Mouse (Mus musculus) lung, embryonic 16.5 days (tissue): ENCODE data around the gene Tcl1b2. TPM values are rescaled to one million over a fixed set of nuclear protein-coding genes. Genes with fewer than 3 reads are reported as not detected.
"Not testable (repeated sequence)": the region's sequence is repeated elsewhere in the genome, so short reads cannot be mapped to it uniquely, and the experiment has no call there.

Source experiments
- ATAC-seq: fragments of 200-750 bp; cut with Nextera tagmentation; 2 replicates; pipeline ENCODE4 v1.8.0; 2017; ENCODE audit warnings: low read depth, mild to moderate bottlenecking, moderate library complexity
- H3K27ac ChIP-seq: fragments of 300-500 bp; sonication (generic); 2 replicates; pipeline ENCODE4 v1.5.1; 2014; ENCODE audit warnings: mild to moderate bottlenecking, control low read depth, low read length
- H3K27me3 ChIP-seq: fragments of 300-500 bp; sonication (generic); 2 replicates; pipeline ENCODE4 v1.6.1; 2014; ENCODE audit warnings: low read depth, low read length, mixed read lengths; ENCODE audit not compliant: control insufficient read depth, insufficient read depth
- H3K36me3 ChIP-seq: fragments of 300-500 bp; sonication (generic); 2 replicates; pipeline ENCODE4 v1.6.1; 2014; ENCODE audit warnings: low read length; ENCODE audit not compliant: control insufficient read depth, insufficient read depth
- H3K4me1 ChIP-seq: fragments of 300-500 bp; sonication (generic); replicated peaks from 2 replicates; pipeline ENCODE4 v1.6.1; 2014; ENCODE audit warnings: low read length, mixed read lengths; ENCODE audit not compliant: control insufficient read depth, insufficient read depth
- H3K4me2 ChIP-seq: fragments of 300-500 bp; sonication (generic); 2 replicates; pipeline ENCODE4 v1.6.1; 2014; ENCODE audit warnings: low read depth, low read length, control low read depth
- H3K4me3 ChIP-seq: fragments of 300-500 bp; sonication (generic); 2 replicates; pipeline ENCODE4 v1.5.1; 2014; ENCODE audit warnings: mild to moderate bottlenecking, low read length, control low read depth
- H3K9ac ChIP-seq: fragments of 300-500 bp; sonication (generic); 2 replicates; pipeline ENCODE4 v1.6.1; 2014; ENCODE audit warnings: low read length, control low read depth
- H3K9me3 ChIP-seq: fragments of 300-500 bp; sonication (generic); 2 replicates; pipeline ENCODE4 v1.6.1; 2016; ENCODE audit warnings: low read length; ENCODE audit not compliant: control insufficient read depth
- whole genome bisulfite sequencing: fragments of 180-500 bp; shearing (Covaris S2); extraction: QIAGEN DNeasy Blood & Tissue Kit; methylation state at CpG from one replicate; pipeline ENCODE4 v1.1.7; 2014; 5-methylcytosine and 5-hydroxymethylcytosine counted together
- polyA plus RNA-seq: library from polyadenylated mRNA; unstranded; fragments of >200 nt; fragmentation: Nextera tagmentation; extraction: Ambion mirVana; gene quantifications from 2 replicates; pipeline ENCODE4 v1.2.1, GENCODE M21; 2015

The Tcl1b2 gene
- polyA plus RNA-seq, 1 experiment from 2014 or later: not detected

DNA sequence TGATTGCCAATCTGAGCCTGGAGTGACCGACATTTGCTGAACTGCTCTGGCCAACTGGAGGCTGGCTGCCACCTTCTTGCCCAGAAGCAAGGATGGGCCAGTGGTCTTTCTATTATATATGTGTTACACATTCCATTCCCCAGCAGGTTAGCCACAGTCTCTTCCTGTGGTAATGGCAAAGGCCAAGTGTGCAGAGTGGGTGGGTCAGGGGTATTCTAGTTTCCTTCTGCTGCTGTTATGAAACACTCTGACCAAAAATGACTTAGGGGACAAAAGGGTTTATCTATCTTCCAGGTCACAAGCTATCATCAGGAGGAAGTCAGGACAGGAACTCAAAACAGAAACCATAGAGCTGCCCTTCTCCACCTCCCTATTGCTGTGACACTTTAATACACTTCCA is 29.2 kb upstream of the Tcl1b2 start:
- ATAC-seq: no peak
- Histone ChIP-seq H3K36me3 (no peaks in the 10 kb centered on the region), H3K27me3 (no peaks in the 10 kb centered on the region), H3K9me3 (no peaks in the 10 kb centered on the region), H3K4me1 (peaks cover 5% of the 10 kb centered on the region), H3K9ac (no peak overlapping the region), H3K4me3 (no peak overlapping the region), H3K4me2 (no peak overlapping the region), H3K27ac (no peak overlapping the region)
- WGBS: 85% methylated on average over 1 of the region's 1 CpGs

DNA sequence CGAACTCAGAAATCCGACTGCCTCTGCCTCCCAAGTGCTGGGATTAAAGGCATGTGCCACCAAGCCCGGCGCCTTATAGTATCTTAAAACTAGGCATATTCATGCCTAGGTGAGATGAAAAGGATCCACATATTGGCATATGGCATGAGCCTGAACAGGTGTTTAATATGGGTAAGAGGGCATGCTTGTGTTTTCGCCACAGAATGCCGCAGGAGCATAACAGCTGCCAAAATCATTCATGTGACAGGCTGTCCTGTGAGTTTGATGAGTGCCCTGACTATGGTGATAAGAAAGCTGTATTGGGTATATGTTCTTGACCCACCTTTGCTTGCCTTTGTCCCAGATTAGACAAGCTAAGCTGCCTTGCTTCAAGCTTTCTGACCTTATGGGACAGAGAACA is 20.5 kb upstream of the Tcl1b2 start:
- Histone ChIP-seq H3K27me3 (no peaks in the 10 kb centered on the region), H3K9ac (no peak overlapping the region), H3K4me2 (no peak overlapping the region), H3K27ac (no peak overlapping the region), H3K4me3 (no peak overlapping the region), H3K36me3 (no peaks in the 10 kb centered on the region), H3K4me1 (no peaks in the 10 kb centered on the region), H3K9me3 (no peaks in the 10 kb centered on the region)
- WGBS: 85% methylated on average over 6 of the region's 6 CpGs
- no peak for ATAC-seq

DNA sequence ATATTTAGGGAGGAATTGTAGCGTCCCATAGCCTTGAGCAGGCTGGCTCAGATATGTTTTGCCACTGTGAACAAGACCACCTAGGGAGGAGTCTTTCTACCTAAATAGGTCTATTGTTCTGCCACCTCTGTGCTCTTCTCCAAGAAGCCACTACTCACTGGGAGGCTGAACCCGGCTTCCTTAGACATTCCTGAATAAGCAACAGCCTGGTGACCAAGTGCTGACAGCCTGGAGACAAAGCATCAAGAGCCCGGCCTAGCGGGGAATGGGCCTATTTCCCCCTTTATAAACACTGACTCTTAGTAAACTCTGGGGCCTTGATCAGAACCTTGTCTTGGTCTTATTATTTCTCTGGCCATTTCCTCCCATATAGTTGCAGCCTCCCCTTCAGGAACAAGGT is 19.3 kb upstream of the Tcl1b2 start:
- 63% methylated on average over 4 of the region's 4 CpGs for WGBS

DNA sequence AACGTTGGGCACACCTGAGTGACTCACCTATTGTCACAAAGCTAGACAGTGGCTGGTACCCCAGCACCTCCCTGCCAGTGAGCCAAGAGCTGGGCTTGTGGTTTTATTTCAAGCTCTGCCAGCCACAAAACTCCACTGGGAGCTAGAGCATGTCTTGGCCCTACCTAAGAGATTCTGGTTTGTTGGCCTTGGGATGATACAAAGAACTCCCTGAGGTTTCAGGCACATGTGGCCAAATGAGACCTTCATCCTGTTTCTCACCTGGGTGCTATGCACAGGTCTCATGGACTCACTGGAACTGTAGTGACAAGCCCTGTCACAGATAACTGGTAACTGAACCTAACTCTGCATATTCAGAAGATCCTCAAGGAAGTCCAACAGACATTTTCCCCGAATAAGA is 18.2 kb upstream of the Tcl1b2 start:
- ATAC-seq: no peak
- Histone ChIP-seq H3K9me3 (no peaks in the 10 kb centered on the region), H3K27me3 (no peaks in the 10 kb centered on the region), H3K4me2 (no peak overlapping the region), H3K4me3 (no peak overlapping the region), H3K36me3 (no peaks in the 10 kb centered on the region), H3K27ac (no peak overlapping the region), H3K9ac (no peak overlapping the region), H3K4me1 (no peaks in the 10 kb centered on the region)
- WGBS: 72% methylated on average over 2 of the region's 2 CpGs

More for the DNA sequence above, 19.3 kb upstream of the Tcl1b2 start:
- Histone ChIP-seq H3K4me3 (no peak overlapping the region), H3K36me3 (no peaks in the 10 kb centered on the region), H3K27ac (no peak overlapping the region), H3K27me3 (no peaks in the 10 kb centered on the region), H3K4me2 (no peak overlapping the region), H3K4me1 (no peaks in the 10 kb centered on the region), H3K9ac (no peak overlapping the region), H3K9me3 (no peaks in the 10 kb centered on the region)
- no peak for ATAC-seq

DNA sequence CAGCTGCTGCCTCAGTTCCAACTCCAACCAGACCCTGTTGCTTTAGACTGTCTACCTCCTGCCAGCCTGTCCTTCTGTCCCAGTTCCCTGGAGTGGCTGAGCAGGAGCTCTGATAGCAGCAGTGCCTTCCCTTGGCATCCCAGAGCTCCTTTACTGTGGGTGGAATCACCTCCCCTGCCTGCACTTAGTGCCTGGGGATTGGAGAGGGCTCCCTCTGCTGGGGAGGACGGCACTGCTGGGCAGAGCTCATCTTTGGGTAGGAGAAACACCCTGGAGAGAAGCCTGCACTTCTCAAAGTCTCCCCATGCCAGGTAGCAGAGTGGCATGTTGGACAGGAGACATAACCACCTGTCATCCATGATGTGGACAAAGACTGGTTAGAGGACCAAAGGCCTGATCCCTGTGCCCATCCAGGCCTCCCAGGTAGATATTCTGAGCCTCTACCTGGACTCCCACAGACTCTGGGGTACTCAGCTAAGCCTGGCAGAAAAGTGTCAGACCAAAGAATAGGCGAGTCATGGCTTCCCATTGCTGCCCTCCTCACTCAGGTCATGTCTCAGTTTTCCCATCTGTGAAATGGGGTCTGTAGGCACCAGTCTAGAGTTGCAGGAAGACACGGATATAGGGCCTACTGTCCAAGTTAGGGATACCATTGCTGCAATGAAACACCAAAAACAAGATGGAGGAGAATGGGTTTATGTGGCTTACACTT is 16.2 kb upstream of the Tcl1b2 start:
- not testable (repeated sequence) for H3K9ac ChIP-seq, H3K4me1 ChIP-seq
- WGBS: 48% methylated on average over 3 of the region's 3 CpGs

DNA sequence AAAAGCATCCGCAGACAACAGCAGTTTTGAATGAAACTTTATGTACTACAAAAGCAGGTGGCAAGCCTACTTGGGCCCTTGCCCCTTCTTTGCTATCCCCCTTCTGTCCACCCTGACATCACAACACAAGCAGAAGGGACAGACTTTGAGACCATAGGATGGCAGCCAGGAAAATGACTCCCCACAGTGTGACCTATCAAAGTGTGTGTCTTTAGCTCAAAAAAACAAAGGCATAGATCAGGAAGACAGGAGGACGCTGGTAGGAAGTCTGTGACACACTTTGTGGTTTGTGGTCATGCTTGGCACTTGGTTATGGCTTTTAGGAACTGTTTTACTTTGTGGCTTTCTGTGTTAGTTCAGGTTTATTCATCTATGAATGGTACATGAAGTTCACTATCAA is 11.6 kb upstream of the Tcl1b2 start:
- 60% methylated on average over 2 of the region's 2 CpGs for WGBS
- ATAC-seq, H3K9me3 ChIP-seq, H3K4me3 ChIP-seq, H3K4me2 ChIP-seq, H3K9ac ChIP-seq, H3K27me3 ChIP-seq, H3K4me1 ChIP-seq, H3K27ac ChIP-seq, H3K36me3 ChIP-seq: not testable (repeated sequence)

More for the DNA sequence above, 16.2 kb upstream of the Tcl1b2 start:
- ATAC-seq, H3K27me3 ChIP-seq, H3K4me2 ChIP-seq, H3K9me3 ChIP-seq, H3K4me3 ChIP-seq, H3K36me3 ChIP-seq, H3K27ac ChIP-seq: not testable (repeated sequence)

DNA sequence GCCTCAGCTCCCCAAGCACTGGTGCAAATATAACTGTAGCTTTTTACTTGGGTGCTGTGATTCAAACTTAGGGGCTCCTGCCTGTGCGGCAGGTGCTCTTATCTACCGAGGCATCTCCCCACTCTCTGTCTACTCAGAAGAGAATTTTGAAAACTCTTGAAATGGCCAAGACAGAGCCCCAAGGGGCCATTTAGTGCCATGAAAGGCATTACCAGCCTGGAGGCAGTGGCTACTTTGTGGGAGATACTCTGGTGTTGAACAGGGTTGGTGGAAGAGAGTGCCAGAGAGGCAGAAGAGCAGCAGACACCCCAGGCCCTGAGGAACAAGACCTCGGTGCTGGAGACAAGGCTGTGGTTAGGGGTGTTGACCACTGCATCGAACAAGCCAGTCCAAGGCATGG is 11.0 kb upstream of the Tcl1b2 start:
- H3K9me3 ChIP-seq, H3K36me3 ChIP-seq, H3K27ac ChIP-seq, H3K4me3 ChIP-seq, H3K4me2 ChIP-seq, H3K27me3 ChIP-seq, H3K4me1 ChIP-seq, H3K9ac ChIP-seq, ATAC-seq: not testable (repeated sequence)
- WGBS: 74% methylated on average over 4 of the region's 4 CpGs

DNA sequence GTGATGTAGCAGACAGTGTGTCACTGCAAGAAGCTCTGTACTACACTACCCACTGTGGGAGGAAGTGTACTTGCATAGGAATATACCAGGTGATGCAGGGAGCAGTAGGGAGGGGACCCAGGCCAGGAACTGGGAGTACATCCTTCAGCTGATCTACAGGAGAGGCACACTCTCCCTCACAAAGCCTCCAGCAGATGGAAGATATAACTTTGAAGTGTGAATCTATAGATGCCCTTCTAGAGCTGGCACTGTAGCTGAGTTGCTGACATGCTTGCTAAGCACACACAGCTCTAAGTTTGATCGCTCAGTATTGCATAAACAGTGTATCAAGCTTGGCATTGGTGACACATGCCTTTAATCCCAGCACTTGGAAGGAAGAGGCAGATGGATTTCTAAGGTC is 8.1 kb upstream of the Tcl1b2 start:
- 63% methylated on average over 1 of the region's 1 CpGs for WGBS
- H3K9ac ChIP-seq, H3K36me3 ChIP-seq, H3K27me3 ChIP-seq, H3K4me3 ChIP-seq, H3K27ac ChIP-seq, H3K4me1 ChIP-seq, H3K4me2 ChIP-seq, H3K9me3 ChIP-seq, ATAC-seq: not testable (repeated sequence)

DNA sequence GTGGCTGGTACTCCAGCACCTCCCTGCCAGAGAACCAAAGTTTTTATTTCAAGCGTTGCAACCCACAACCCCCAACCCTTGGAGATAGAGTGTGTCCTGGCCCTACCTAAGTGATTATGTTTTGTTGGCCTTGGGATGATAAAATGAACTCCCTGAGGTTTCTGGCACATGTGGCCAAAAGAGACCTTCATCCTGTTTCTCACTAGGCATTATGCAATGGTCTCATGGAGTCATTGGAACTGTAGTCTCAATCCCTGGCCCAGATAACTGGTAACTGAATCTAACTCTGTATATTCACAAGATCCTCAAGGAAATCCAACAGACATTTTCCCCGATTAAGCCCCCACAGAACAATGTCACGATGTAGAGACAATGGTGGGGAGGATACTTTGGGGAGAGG is 2.7 kb upstream of the Tcl1b2 start:
- H3K27me3 ChIP-seq: no peaks in the 10 kb centered on the region
- no peaks in the 10 kb centered on the region for H3K4me1 ChIP-seq
- no peaks in the 10 kb centered on the region for H3K9me3 ChIP-seq
- no peaks in the 10 kb centered on the region for H3K36me3 ChIP-seq
- no peak for ATAC-seq
- H3K9ac ChIP-seq: no peak overlapping the region
- no peak overlapping the region for H3K4me3 ChIP-seq
- no peak overlapping the region for H3K4me2 ChIP-seq
- WGBS: 89% methylated on average over 3 of the region's 3 CpGs
- no peak overlapping the region for H3K27ac ChIP-seq

DNA sequence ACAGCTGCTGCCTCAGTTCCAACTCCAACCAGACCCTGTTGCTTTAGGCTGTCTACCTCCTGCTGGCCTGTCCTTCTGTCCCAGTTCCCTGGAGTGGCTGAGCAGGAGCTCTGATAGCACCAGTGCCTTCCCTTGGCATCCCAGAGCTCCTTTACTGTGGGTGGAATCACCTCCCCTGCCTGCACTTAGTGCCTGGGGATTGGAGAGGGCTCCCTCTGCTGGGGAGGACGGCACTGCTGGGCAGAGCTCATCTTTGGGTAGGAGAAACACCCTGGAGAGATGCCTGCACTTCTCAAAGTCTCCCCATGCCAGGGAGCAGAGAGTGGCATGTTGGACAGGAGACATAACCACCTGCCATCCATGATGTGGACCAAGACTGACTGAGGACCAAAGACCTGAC is 886 bp upstream of the Tcl1b2 start:
- H3K9me3 ChIP-seq, H3K9ac ChIP-seq, H3K4me1 ChIP-seq, H3K4me3 ChIP-seq, H3K27ac ChIP-seq, H3K27me3 ChIP-seq, H3K36me3 ChIP-seq, ATAC-seq, H3K4me2 ChIP-seq: not testable (repeated sequence)
- WGBS: 20% methylated on average over 1 of the region's 1 CpGs
